Mouse (Mus musculus): ENCODE results near the gene Fgr. TPM values are rescaled to one million over a fixed set of nuclear protein-coding genes. Genes with fewer than 3 reads are reported as not detected.
A peak's percentile ranks its signal among the peaks of the same experiment; 100 is the strongest.
"Not testable (repeated sequence)": the region's sequence is repeated elsewhere in the genome, so short reads cannot be mapped to it uniquely, and the experiment has no call there.

Gene Fgr
- under 1 TPM; 0.19 to 0.40 TPM for total RNA-seq (2021)

DNA sequence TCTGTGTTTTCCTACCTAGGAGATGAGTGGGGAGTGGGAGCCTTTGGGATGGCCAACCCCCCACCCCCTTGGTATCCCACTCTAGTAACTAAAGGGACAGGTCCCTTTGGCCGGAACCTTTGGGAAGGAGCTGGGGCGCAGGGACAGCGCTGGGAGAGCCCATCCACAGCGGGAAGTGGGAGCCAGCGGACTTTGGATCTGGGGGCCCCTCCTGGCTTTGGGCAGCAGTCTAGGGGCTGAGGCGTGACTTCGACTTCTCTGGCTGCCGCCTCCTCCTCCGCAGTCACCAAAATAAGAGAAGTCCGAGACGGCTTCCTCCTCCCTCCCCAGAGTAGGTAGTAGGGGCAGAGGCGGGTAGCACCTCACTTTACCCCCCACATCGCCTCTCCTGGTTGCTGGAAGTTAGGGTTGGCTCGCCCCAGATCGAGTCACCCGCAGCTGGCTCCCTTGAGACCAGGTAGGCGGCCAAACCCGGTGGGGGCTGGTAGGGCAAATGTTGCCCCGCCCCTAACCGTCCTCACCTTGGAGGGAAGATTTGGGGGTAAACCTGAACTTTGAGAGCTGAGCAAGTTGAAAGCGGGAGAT lies at the start of gene Fgr:
TSS of gene Fgr (plus strand) at position 282 of the 585 bp plus-strand sequence.
- intact Hi-C loops (cut with DNase I): no loop called here
- DNase-seq: no peak

DNA sequence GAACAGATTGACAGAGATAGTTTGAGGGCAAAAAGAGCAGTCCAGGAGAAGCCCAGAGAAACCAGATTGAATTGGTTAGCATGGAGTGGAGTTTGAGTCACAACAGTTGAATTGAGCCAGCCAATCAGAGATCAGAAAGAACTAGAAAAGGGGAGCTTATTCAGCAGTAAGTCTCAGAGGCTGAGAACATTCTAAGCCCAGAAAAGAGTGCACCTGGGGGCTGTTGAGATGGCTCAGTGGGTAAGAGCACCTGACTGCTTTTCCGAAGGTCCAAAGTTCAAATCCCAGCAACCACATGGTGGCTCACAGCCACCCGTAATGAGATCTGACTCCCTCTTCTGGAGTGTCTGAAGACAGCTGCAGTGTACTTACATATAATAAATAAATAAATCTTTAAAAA lies 47.4 kb upstream of the Fgr start:
- intact Hi-C loops (cut with DNase I): not testable (repeated sequence)

DNA sequence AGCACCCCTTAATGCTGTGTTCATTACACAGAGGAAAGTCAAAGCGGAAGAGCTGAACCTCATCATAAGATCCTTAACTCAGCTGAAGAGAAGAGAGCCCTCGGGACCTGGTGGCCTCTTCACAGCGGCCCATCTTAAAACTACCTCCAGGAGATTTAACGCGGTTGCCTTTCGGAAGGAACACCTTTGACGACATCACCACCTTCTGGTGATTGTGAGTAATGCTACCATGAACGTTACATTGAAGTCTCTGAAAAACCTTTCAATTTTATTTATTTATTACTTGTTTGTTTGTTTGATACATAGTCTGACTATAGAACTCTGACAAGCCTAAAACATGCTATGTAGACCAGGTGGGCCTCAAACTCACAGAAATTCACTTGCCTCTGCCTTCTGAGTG lies 43.1 kb upstream of the Fgr start:
- intact Hi-C loops (cut with DNase I): loop anchor here (2.0 kb wide), 1 partner anchor 154 kb away; no protein-coding TSS in a partner anchor
- DNase-seq: peak; percentile 55 to 75

More for the DNA sequence above, 47.4 kb upstream of the Fgr start:
- not testable (repeated sequence) for DNase-seq

DNA sequence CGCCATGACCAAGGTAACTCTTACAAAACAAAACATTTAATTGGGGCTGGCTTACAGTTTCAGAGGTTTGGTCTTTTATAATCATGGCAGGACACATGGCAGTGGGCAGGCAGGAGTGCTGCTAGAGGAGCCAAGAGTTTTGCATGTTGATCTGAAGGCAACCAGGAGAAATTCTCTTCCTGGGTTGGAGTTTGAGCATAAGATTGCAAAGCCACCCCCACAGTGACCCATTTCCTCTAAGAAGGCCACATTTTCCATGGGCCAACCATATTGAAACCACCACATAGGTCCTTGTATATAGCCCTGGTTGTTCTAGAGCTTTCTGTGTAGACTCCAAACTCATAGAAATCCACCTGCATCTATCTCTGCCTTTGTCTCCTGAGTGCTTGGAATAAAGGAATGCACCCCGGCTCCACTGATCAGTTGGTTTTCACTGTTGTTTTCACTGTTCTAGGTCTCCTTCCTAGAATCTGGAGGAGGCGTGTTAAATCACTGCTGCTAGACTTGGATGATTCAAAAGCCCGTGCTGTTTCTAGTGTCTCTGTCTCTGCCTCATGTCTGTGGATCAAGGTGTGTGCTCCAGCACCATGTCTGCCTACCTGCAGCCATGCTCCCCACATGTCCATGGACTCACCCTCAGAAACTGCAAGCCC lies 41.0 kb upstream of the Fgr start:
- DNase-seq: no peak
- intact Hi-C loops (cut with DNase I): no loop called here

DNA sequence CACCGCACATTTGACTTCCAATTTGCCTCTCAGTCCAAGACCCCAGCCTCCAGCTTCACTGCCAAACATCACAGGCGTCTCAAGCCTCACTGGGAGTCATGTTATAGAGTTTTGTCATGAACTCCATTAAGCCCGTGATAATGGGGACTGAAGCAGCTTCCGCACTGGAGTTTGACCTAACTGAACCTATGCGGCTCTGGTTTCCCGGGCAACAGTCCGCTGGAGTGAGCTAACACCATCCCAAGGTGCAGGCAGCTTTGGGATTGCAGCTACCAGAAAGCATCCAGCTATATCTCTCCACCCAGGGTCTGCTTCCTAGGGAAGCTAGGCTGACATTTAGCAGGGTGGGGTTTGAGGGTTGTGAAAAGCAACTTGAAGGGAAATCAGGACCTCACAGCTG lies 39.3 kb upstream of the Fgr start:
- intact Hi-C loops (cut with DNase I): no loop called here

DNA sequence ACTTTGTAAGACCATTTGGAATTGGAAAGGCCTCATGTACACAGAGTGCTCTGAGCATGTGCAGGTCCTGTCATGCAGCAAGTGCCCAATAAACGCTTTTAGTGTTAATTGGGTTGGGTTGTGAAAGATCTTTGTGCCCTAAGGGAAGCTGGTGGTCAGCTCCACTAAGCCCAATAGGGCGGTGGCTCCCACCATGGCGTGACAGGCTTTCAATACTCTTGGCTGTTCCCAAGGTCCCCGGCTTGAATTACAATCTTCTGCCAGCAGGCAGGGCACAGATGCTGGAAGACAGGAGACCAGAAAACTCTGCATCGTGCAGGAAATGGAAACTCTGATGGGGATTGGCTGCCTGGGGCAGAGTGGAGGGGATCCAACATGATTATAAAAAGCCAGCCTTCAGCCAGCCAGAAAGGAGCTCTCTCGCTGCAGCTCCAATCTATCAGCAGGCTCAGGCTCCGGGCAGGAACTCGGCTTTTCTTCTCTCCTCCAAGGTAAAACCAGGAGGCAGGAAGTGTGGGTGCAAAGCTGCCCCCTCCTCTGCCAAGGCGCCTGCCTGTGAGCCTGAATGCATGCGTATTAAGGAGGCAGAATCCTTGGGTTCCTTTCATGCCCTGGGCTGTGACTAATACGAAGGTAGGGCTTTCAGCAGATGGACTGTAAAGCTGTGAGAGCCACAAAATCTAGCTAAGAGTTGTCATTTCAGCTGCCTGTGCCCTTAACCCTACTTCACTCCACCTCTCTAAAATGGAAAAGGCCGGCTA lies 35.5 kb upstream of the Fgr start:
- DNase-seq: peak in 1 of 2 experiments; percentile 50
- intact Hi-C loops (cut with DNase I): no loop called here

More for the DNA sequence above, 39.3 kb upstream of the Fgr start:
- DNase-seq: no peak

DNA sequence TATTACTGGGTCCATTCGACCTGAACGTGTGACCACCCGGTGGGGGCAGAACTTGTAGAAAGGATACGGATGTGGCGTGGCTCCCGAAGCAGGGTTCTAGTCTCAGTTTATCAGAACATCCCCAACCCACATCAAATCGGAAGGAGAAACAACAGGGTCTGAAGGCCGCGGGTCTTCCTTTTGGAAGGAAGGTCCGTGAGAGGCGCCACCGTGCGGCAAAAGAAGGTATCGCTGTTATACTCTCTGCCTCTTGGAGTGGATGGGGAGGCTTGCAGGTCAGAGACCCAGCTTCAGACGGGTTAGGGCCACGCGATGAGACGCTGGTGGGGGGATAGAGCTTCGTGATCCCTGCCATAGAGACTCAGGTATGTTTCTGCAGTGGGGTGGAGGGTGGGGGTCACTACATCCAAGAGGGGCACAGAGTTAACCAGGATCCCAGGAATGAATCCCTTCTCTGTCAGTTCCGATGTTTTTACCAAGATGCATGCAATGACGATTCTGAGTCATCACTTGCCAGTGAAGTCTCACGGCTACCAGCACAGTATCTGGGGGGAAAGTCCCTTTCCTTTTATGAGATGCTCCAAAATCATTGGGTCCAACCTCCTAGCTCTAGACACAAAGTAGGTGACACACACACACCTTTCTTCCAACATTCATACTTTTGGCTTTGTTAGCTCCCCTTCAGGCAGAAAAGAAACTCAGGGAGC lies 34.3 kb upstream of the Fgr start:
- intact Hi-C loops (cut with DNase I): no loop called here
- DNase-seq: peak; percentile 65 to 85

DNA sequence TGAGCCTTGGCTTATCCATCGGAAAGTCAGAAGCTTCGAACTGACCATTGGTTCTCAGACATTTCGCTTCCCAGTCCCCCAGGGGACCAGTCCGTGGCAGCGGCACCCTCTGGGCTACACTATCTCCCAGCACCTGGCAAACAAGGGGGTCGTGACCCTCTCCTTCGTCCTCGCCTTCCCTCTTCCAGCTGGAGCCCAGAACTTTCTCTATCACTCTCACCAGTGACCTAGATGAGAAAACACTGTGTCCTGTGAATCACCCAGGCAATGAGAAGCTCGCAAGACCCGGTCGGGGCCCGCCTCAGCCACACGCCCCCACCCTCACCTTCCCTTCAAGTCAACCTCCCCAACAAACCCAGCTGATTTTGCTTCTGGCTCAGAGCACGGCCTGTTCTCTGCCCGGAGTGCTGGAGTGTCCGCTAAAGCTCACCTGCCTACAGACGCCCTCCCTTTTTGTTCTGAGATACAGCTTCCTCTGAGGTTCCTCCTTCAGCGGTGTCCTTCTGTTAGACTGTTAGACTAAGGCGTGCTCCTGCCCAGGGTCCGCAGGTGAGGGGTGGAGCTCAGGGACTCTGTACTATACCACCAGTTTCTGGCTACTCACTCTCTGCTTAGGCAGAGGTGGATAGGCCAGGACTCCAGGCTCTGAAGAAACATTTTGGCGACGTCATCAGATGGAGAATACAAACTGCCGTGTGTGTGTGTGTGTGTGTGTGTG lies 32.7 kb upstream of the Fgr start:
- intact Hi-C loops (cut with DNase I): no loop called here

DNA sequence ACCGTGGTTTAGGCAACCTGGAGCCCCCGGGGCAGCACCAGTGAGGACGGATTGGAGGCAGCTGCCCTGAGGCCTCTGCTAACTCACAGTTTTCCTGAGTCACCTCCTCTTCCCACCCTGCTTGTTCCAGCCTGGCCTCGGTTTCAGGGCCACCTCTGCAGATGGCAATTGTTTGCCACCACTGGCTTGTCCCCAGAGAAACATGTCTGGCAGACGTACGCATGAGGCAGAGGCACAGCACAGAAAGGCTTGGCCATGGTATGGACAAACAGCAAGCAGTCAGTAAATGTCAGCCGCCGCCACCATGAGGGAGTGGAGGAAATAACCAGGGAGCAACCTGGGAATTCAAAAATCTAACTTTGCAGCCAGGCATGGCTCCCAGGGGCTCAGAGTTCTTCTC lies 30.8 kb upstream of the Fgr start:
- DNase-seq: no peak
- intact Hi-C loops (cut with DNase I): no loop called here

More for the DNA sequence above, 32.7 kb upstream of the Fgr start:
- no peak for DNase-seq

DNA sequence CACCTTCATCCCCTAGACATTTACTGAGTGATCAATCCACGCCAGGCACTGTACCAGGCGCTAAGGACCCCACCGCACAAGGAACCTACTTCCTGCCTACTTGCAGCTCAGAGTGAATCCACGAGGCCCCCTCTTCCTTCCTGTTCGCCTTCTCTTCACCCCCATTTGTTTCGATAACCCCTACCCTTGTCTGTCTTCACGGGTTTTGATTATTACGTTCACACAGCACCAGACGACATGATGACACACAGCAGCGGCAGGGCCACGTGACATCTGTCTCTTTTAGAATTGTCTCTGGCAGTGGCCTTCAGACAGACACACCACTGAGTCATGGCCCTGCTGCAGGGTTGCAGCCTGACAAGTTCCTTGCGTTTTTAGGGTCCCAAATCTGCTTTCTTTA lies 29.8 kb upstream of the Fgr start:
- no peak for DNase-seq
- intact Hi-C loops (cut with DNase I): no loop called here

DNA sequence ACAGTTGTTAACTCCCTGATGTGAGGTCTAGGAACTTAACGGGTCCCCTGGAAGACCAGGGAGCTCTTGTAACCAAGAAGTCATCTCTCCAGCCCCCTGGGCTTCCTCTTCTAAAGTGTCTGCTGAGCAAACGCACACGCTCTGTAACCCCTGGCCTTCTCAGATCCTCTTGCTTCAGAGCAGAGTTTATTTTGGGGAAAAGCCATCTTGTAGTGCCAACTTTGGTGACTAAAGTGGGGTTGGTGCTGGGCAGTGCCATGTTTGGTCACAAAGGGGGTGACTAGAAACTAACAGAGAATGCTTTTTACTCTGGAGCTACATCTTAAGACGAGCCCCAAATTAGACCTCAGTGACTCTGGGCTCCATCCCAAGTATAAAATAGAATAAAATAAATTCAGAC lies 29.1 kb upstream of the Fgr start:
- DNase-seq: no peak
- intact Hi-C loops (cut with DNase I): loop anchor here (1.0 to 5.0 kb wide), 4 partner anchors 61 to 353 kb away; partner anchors contain the start of genes Cd164l2 and Gpr3

DNA sequence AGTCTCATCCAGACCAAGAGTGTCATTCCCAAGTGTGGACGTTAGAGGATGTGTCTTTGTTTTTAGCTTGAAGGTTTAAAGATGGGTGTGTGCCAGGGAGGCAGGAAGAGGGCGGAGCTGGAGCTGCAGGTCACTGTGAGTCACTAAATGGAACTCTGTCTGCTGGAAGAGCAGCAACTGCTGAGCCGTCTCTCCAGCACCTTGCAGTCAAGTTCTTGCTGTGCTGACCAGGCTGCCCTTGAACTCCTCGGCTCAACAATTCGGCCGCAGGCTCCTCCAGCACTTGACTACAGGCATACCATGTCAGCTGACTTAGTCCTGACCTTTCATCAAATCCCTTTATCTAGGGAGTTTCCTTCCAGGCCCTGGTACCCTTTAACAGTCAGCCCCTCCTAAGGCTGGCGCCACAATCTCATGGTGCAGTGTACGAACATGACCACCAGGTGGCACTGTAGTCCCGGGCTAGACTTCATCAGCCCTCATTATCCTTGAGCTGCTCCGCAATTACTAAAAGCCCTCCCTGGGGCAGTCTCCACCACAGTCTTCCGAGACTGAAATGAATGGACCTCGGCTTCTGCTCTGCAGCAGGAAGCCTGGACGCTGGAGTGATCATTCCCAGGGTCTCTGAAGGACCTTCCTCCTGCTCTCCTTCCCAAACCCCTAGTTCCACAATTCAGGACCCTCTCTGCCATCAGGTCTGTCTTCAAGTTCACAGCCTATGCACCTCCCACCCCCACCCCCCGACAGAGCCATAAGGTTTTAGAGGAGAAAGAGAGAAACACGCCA lies 28.4 kb upstream of the Fgr start:
- DNase-seq: peak; percentile 92 to 94
- intact Hi-C loops (cut with DNase I): loop anchor here (1.0 to 5.0 kb wide), 4 partner anchors 60 to 352 kb away; partner anchors contain the start of genes Cd164l2 and Gpr3

DNA sequence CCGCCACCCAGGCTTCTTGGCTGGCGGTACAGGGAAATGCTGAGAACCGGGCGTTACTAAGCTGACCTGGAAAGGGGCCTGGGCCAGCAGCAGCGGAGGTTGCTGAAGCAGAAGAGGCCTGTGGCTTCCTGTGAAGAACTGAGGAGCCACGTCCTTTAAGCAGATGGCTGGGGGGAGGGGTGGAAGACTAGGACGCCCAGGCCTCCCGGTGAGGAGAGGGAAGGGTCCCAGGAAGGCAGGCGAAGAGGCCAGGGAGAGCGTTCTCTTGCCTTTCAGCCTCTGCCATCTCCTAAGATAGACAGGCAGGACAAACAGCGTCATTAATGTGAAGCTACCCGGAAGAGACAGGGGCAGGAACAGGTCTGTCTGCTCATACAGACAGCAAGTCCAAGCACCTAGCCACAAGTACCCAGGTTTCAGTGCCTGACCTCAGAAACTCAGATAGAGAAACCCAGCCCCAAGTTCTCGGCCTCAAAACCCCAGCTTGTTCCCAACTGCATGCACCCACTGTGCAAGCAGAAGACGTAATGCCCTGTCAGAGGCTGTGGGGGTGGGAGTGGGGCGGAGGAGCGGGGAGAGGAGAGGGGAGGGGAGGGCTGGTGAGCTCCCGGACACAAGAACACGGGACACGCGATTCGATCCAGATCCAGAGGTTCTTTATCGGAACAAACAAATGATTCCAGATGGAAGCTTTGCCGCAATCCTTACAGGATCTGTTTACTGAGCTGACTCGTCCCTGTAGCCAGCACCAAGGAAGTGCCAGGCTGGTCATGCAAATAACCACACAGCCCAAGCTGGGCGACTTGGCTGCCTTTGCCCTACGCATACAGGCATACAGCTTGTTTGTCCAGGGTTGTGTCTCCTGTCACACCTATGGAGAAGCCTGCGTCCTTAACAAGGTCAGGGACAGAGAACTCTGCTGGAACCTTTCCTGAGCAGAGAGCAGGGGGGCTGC lies 27.6 kb upstream of the Fgr start:
- peak; percentile 69 to 74 for DNase-seq
- intact Hi-C loops (cut with DNase I): loop anchor here (5.0 kb wide), 3 partner anchors 111 to 351 kb away; partner anchors contain the start of genes Cd164l2 and Gpr3

DNA sequence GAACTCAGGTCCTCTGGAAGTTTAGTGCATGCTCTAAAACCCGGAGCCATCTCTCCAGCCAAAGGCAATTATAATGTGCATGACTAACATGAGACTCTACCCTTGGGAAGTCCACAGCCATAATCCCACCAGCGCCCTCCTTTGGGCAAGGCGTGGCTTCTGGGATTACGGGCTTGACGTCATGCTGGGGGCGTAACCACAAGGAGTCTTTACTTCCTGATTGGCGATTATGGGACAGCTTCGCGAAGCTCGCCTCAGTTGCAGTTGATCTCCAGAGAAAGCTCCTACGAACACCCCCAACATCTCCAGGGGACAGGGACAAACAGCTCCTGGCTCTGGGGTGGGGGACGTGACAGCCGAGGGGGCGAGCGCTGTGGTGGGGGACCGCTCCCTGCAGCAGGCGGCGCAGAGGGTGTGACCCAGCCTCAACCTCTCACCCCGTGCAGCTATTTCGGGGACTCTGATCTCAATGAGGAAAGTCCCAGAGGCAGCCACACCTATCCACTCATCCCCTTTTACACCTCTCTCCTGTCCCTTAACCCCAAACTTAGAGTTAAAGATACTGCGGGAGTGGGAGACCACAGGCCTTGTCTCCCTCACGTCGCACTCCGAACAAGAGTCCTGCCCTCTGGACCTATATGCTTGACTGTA lies 23.9 kb upstream of the Fgr start:
- no peak for DNase-seq
- intact Hi-C loops (cut with DNase I): loop anchor here (5.0 kb wide), 3 partner anchors 107 to 347 kb away; partner anchors contain the start of genes Cd164l2 and Gpr3

DNA sequence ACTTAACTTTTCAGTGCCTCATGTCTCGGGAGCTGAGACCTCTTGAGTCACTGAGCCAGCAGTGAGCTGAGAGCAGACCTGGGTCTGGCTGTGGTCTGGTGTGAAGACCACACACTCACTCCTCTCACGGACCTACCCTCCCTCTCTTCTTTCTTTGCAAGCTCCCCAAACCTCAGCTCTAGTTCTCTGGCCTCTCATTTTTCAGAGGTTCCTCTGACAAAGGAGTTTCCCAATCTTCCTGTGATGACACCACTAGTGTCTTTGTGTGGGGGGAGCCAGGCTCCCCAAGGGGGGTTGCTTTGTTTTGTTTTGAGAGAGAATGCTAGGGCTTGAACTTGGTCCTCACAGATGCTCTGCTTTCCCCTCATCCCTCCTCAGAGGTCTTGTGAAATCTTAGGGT lies 22.9 kb upstream of the Fgr start:
- DNase-seq: no peak
- intact Hi-C loops (cut with DNase I): no loop called here

DNA sequence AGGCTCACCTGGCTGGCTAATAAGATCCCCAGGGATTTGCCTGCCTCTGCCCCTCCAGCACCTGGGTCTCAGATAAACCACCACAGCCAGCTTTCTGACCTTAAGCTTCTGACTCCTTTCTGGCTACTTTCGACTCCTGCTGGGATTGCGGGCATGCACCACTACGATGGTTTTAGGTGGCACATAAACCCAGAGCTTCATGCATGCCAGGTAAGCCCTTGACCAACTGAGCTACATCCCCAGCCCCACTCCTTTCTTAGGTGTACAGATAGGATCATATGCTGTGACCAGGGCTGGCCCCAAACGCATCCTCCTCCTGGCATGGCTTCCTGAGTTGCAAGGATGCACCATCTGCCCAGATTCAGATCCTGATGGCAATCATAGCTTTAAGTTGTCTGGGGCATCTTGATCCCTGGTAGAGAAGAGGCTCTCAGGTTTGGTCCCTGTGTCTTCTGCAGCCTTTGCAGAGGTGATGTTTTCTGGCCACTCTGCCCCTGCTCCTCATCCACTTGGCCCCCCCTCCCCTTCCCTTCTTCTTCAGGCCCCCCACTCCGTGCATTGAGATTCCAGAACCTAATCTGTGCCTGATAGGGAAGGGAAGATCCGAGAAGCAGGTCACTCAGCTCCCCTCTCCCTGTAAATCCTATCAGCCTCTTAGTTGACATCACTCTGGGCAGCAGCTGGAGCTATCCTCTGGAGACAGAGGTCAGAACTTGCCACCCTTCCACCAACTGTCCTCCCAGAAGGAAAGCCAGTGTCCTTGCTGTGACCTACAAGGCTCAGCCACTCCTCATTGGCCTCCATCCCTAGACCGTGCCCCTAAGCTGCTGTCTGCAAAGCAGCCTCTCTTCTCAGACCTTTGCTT lies 19.1 kb upstream of the Fgr start:
- intact Hi-C loops (cut with DNase I): no loop called here
- DNase-seq: no peak

DNA sequence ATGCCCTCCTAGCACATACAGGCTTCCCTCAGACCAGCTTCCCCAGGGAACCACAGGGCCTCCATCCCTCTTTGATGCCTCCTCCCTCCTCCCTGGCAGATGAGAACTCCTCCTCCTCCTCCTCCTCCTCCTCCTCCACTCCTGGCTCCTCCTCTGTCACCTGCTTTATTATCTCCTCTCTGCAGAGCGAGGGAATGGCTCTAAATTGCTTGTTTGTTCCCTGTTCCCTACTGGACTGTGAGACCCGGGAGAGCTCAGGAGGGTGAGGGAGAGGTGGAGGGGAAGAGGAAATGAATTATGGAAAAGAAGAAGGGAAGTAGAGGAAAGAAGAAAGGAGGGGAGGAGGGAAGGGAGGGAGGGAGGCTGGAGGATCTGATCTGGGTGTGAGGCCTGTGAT lies 18.5 kb upstream of the Fgr start:
- no peak for DNase-seq
- intact Hi-C loops (cut with DNase I): no loop called here
